ENCODE assay signal across 24 mouse cellular contexts in genomic region chr6:80162585-80162984, GRCm38 (mm10).
DNase-seq lines count a peak whose midpoint lies in the region; ATAC-seq and TF ChIP-seq lines count a peak whose summit lies in the region.
"Had no signal": no experiment of that assay in that cellular context is flagged by ENCODE, and none has a peak within 500 bp of the region (broad histone marks: within the 10 kb centered on the region; RNA-seq: fewer than 3 reads in every experiment).

No protein-coding gene starts in this region.

- no peaks in the 10 kb centered on the region for H3K4me1 ChIP-seq in midbrain, postnatal 0 days (ENCODE audit: insufficient read depth, low read length)
- no peaks in the 10 kb centered on the region for H3K4me1 ChIP-seq in midbrain, embryonic 11.5 days (ENCODE audit: control insufficient read depth, insufficient read depth, low read length)
- no peaks in the 10 kb centered on the region for H3K4me1 ChIP-seq in neural tube, embryonic 14.5 days (ENCODE audit: control insufficient read depth, insufficient read depth, low read length)
- H3K4me1 ChIP-seq in kidney, embryonic 15.5 days, result no peaks in the 10 kb centered on the region
- H3K4me1 ChIP-seq: embryonic facial prominence, embryonic 12.5 days; embryonic facial prominence, embryonic 15.5 days; heart, embryonic 10.5 days; heart, embryonic 13.5 days; hindbrain, embryonic 15.5 days had no signal

- H3K27me3 ChIP-seq in midbrain, postnatal 0 days (ENCODE audit: insufficient read depth, low read length), result no peaks in the 10 kb centered on the region
- H3K27me3 ChIP-seq in midbrain, embryonic 11.5 days (ENCODE audit: control insufficient read depth, insufficient read depth, low read length), result no peaks in the 10 kb centered on the region
- H3K27me3 ChIP-seq in neural tube, embryonic 14.5 days (ENCODE audit: control insufficient read depth, insufficient read depth, low read length), result no peaks in the 10 kb centered on the region
- H3K27me3 ChIP-seq in kidney, embryonic 15.5 days, result no peaks in the 10 kb centered on the region
- H3K27me3 ChIP-seq: embryonic facial prominence, embryonic 12.5 days; embryonic facial prominence, embryonic 15.5 days; heart, embryonic 13.5 days; hindbrain, embryonic 15.5 days had no signal

- 65% methylated on average over 4 of the region's 4 CpGs for WGBS in midbrain, postnatal 0 days
- 82% methylated on average over 4 of the region's 4 CpGs for WGBS in midbrain, embryonic 11.5 days
- 46% methylated on average over 4 of the region's 4 CpGs for WGBS in neural tube, embryonic 14.5 days
- 77% methylated on average over 4 of the region's 4 CpGs for WGBS in kidney, embryonic 15.5 days

- peak; percentile 20 for DNase-seq in midbrain, postnatal 0 days (ENCODE audit: low spot score)
- no peak for DNase-seq in midbrain, embryonic 11.5 days (ENCODE audit: low spot score, missing footprints)
- DNase-seq in brain, adult 2 months (ENCODE audit: low read depth, low spot score), result peak; percentile 17
- DNase-seq: adrenal gland, adult 8-10 months; adrenal gland, postnatal 25 days; cerebellum, adult 11 months; cerebellum, adult 2 months; cerebellum, adult 9-11 months; cerebellum, postnatal 25 days; gastrocnemius, postnatal 25 days; heart, adult 2 months; heart, postnatal 14 days; heart, postnatal 4 days had no signal

- H3K9ac ChIP-seq in midbrain, postnatal 0 days (replicated peaks; ENCODE audit: low read length, poor library complexity, severe bottlenecking), result no peak overlapping the region
- H3K9ac ChIP-seq in midbrain, embryonic 11.5 days (ENCODE audit: low read length), result no peak overlapping the region
- H3K9ac ChIP-seq in neural tube, embryonic 14.5 days (replicated peaks; ENCODE audit: low read depth, low read length), result no peak overlapping the region
- no peak overlapping the region for H3K9ac ChIP-seq in kidney, embryonic 15.5 days
- H3K9ac ChIP-seq: embryonic facial prominence, embryonic 12.5 days; embryonic facial prominence, embryonic 15.5 days; heart, embryonic 13.5 days; hindbrain, embryonic 15.5 days had no signal

- no peak overlapping the region for H3K4me2 ChIP-seq in midbrain, postnatal 0 days (ENCODE audit: low read depth, low read length, poor library complexity, severe bottlenecking)
- H3K4me2 ChIP-seq in midbrain, embryonic 11.5 days, result no peak overlapping the region
- H3K4me2 ChIP-seq in neural tube, embryonic 14.5 days (ENCODE audit: low read depth, low read length), result no peak overlapping the region
- H3K4me2 ChIP-seq in kidney, embryonic 15.5 days, result no peak overlapping the region
- H3K4me2 ChIP-seq: embryonic facial prominence, embryonic 12.5 days; embryonic facial prominence, embryonic 15.5 days; heart, embryonic 13.5 days; hindbrain, embryonic 15.5 days had no signal

- H3K4me3 ChIP-seq in midbrain, postnatal 0 days (ENCODE audit: low read depth, low read length), result no peak overlapping the region
- no peak overlapping the region for H3K4me3 ChIP-seq in midbrain, embryonic 11.5 days (ENCODE audit: low read depth, low read length)
- no peak overlapping the region for H3K4me3 ChIP-seq in neural tube, embryonic 14.5 days (ENCODE audit: low read depth, low read length)
- no peak overlapping the region for H3K4me3 ChIP-seq in kidney, embryonic 15.5 days (replicated peaks)
- H3K4me3 ChIP-seq: embryonic facial prominence, embryonic 12.5 days; embryonic facial prominence, embryonic 15.5 days; heart, adult 2 months; heart, embryonic 10.5 days; heart, embryonic 13.5 days; hindbrain, embryonic 15.5 days had no signal

- no peaks in the 10 kb centered on the region for H3K9me3 ChIP-seq in midbrain, postnatal 0 days (ENCODE audit: low read length)
- no peaks in the 10 kb centered on the region for H3K9me3 ChIP-seq in midbrain, embryonic 11.5 days (ENCODE audit: control insufficient read depth, low read length)
- no peaks in the 10 kb centered on the region for H3K9me3 ChIP-seq in neural tube, embryonic 14.5 days (ENCODE audit: control insufficient read depth, low read length)
- no peaks in the 10 kb centered on the region for H3K9me3 ChIP-seq in kidney, embryonic 15.5 days (replicated peaks)
- H3K9me3 ChIP-seq: embryonic facial prominence, embryonic 12.5 days; embryonic facial prominence, embryonic 15.5 days; heart, embryonic 10.5 days; heart, embryonic 13.5 days; hindbrain, embryonic 15.5 days had no signal

- H3K36me3 ChIP-seq in midbrain, postnatal 0 days (ENCODE audit: insufficient read depth, low read length), result no peaks in the 10 kb centered on the region
- H3K36me3 ChIP-seq in midbrain, embryonic 11.5 days (ENCODE audit: control insufficient read depth, insufficient read depth, low read length), result no peaks in the 10 kb centered on the region
- no peaks in the 10 kb centered on the region for H3K36me3 ChIP-seq in neural tube, embryonic 14.5 days (ENCODE audit: control insufficient read depth, insufficient read depth, low read length)
- no peaks in the 10 kb centered on the region for H3K36me3 ChIP-seq in kidney, embryonic 15.5 days
- H3K36me3 ChIP-seq: embryonic facial prominence, embryonic 12.5 days; embryonic facial prominence, embryonic 15.5 days; heart, embryonic 10.5 days; heart, embryonic 13.5 days; hindbrain, embryonic 15.5 days had no signal

- no peak for TF ChIP-seq CTCF in midbrain, postnatal 0 days (IDR thresholded peaks at IDR 0.05)

- H3K27ac ChIP-seq in midbrain, postnatal 0 days (ENCODE audit: low read depth, low read length), result no peak overlapping the region
- no peak overlapping the region for H3K27ac ChIP-seq in midbrain, embryonic 11.5 days (ENCODE audit: low read depth, low read length)
- no peak overlapping the region for H3K27ac ChIP-seq in neural tube, embryonic 14.5 days (ENCODE audit: low read depth, low read length)
- no peak overlapping the region for H3K27ac ChIP-seq in kidney, embryonic 15.5 days
- H3K27ac ChIP-seq: embryonic facial prominence, embryonic 12.5 days; embryonic facial prominence, embryonic 15.5 days; heart, adult 2 months; heart, embryonic 10.5 days; heart, embryonic 13.5 days; hindbrain, embryonic 15.5 days had no signal

- ATAC-seq in midbrain, postnatal 0 days (ENCODE audit: low FRiP score), result no peak
- no peak for ATAC-seq in midbrain, embryonic 11.5 days (ENCODE audit: low FRiP score)
- peak; percentile 73 for ATAC-seq in neural tube, embryonic 14.5 days (ENCODE audit: low read depth)
- ATAC-seq in granulocyte monocyte progenitor cell, adult 5-6 weeks (replicated peaks; ENCODE audit: poor library complexity, severe bottlenecking), result no peak
- ATAC-seq in kidney, embryonic 15.5 days (replicated peaks; ENCODE audit: low FRiP score), result no peak
- ATAC-seq: activated CD4-positive, CD25-positive, alpha-beta regulatory T cell, adult 4 months; CD4-positive, CD25-positive, alpha-beta regulatory T cell, adult 4 months; forebrain, embryonic 14.5 days had no signal
